Mouse (Mus musculus): ENCODE data around the gene Cited4.

DNA sequence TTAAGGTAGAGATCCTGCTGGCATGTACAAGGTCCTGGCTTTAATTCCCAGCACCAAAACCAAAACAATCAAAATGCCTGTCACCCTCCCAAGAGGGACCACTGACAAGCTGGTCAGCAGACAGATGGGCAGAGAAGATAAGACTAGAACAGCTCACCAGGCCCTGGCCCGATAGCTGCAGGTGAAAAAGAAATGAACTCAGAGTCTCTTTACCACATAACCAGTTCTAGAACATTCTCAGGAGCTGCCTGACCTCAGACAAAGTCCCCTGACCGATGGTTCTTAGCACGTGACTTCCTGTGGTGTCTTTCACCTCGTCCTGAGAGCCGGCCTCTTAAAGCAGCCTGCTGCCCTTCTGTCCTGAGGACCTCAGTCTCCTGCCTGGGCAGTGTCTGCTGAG, 3.2 kb downstream of the Cited4 start:
- no peak for TF ChIP-seq GATA1 (IDR thresholded peaks at IDR 0.05; ENCODE audit: borderline replicate concordance, low read length)
- no peak for TF ChIP-seq FLI1 (IDR thresholded peaks at IDR 0.05; ENCODE audit: low read length)

Data from megakaryocyte, embryonic 14.5 days (primary cell).